Mouse (Mus musculus) WW6 (cell line): Measurements from ENCODE around the gene Ppp1r15b.

Experiments
- DNase-seq: peaks from one replicate; pipeline ENCODE4 v3.0.0-alpha.2; 2013; ENCODE audit warnings: low read depth, low spot score

The Ppp1r15b gene

GRCm38 (mm10) chr1:133188719-133189118 is 57.8 kb downstream of the Ppp1r15b start:
- DNase-seq, result no peak
